Mouse (Mus musculus): ENCODE data around the gene Dld. TPM values are rescaled to one million over a fixed set of nuclear protein-coding genes. Genes with fewer than 3 reads are reported as not detected.

The Dld gene
- polyA plus RNA-seq, 1 experiment from 2014 or later, result 122 TPM

DNA sequence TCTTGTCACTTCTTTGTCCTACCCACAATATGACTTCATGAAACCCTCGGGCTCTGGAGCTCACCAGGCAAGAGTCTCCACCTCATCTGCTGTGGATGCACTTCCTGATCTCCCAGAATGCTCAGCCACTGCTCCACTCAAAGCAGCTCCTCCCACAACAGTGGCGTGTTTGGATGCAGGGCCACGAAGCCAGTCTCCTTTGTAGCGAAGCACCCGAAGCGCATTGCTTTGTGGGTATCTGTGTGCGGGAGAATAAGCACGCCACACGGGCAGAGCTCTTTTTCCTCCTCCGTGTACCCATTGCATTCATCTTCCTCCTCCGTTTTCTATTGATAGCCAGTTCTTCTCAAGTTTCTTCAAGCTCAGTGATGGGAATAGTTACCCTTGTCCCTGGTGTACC, 26.0 kb upstream of the Dld start:
- peaks cover 13% of the 10 kb centered on the region for H3K4me1 ChIP-seq (ENCODE audit: control insufficient read depth, insufficient read depth, low read length)
- H3K4me3 ChIP-seq (ENCODE audit: low read depth, low read length), result no peak overlapping the region
- H3K4me2 ChIP-seq (ENCODE audit: low read length), result 0 out of 2 replicates have a peak overlapping the region, but pooled peaks have one; percentile 3
- no peak overlapping the region for H3K27ac ChIP-seq (ENCODE audit: low read length)
- ATAC-seq, result no peak
- 78% methylated on average over 11 of the region's 11 CpGs for WGBS
- H3K9me3 ChIP-seq (replicated peaks; ENCODE audit: control insufficient read depth, low read length, poor library complexity, severe bottlenecking), result no peaks in the 10 kb centered on the region
- no peaks in the 10 kb centered on the region for H3K36me3 ChIP-seq (ENCODE audit: control insufficient read depth, insufficient read depth, low read length)
- no peak overlapping the region for H3K9ac ChIP-seq (ENCODE audit: low read depth, low read length)
- H3K27me3 ChIP-seq (ENCODE audit: control insufficient read depth, insufficient read depth, low read depth, low read length), result no peaks in the 10 kb centered on the region

- Histone ChIP-seq H3K9me3 (replicated peaks; ENCODE audit: control insufficient read depth, low read length, poor library complexity, severe bottlenecking) (no peaks in the 10 kb centered on the region), H3K4me1 (ENCODE audit: control insufficient read depth, insufficient read depth, low read length) (peaks cover 13% of the 10 kb centered on the region), H3K4me3 (ENCODE audit: low read depth, low read length) (peak overlapping the region; percentile 33), H3K9ac (ENCODE audit: low read depth, low read length) (peak overlapping the region; percentile 56; the same call in 1 of the 2 replicates), H3K27ac (ENCODE audit: low read length) (no peak overlapping the region; the same call in 1 of the 2 replicates), H3K36me3 (ENCODE audit: control insufficient read depth, insufficient read depth, low read length) (no peaks in the 10 kb centered on the region), H3K27me3 (ENCODE audit: control insufficient read depth, insufficient read depth, low read depth, low read length) (no peaks in the 10 kb centered on the region), H3K4me2 (ENCODE audit: low read length) (peak overlapping the region; percentile 61)
- peak; percentile 54 for ATAC-seq
- 11% methylated on average over 13 of the region's 13 CpGs for WGBS
Measured at GRCm38 (mm10) chr12:31376326-31376950, 25.2 kb upstream of the Dld start.

DNA sequence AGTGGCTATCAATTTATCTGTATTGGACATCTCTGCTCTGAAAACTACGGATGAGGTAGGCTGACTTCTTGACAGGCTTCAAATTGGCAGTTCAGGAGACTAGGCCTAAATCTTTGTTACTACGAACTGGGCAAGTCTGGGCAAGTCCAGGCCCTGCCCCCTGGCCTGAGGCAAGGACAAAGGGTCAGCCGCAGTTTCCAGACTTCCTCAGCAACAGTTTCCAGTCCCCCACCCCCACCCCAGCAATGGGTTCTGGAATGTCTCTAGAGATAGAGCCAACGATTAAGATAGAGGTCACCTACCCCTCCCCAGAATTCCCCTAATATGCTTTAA, 24.0 kb upstream of the Dld start:
- Histone ChIP-seq H3K4me1 (ENCODE audit: control insufficient read depth, insufficient read depth, low read length) (peaks cover 13% of the 10 kb centered on the region), H3K4me3 (ENCODE audit: low read depth, low read length) (no peak overlapping the region), H3K4me2 (ENCODE audit: low read length) (no peak overlapping the region), H3K9me3 (replicated peaks; ENCODE audit: control insufficient read depth, low read length, poor library complexity, severe bottlenecking) (no peaks in the 10 kb centered on the region), H3K27ac (ENCODE audit: low read length) (no peak overlapping the region), H3K36me3 (ENCODE audit: control insufficient read depth, insufficient read depth, low read length) (no peaks in the 10 kb centered on the region), H3K9ac (ENCODE audit: low read depth, low read length) (no peak overlapping the region), H3K27me3 (ENCODE audit: control insufficient read depth, insufficient read depth, low read depth, low read length) (no peaks in the 10 kb centered on the region)
- ATAC-seq, result no peak
- 81% methylated on average over 4 of the region's 4 CpGs for WGBS

DNA sequence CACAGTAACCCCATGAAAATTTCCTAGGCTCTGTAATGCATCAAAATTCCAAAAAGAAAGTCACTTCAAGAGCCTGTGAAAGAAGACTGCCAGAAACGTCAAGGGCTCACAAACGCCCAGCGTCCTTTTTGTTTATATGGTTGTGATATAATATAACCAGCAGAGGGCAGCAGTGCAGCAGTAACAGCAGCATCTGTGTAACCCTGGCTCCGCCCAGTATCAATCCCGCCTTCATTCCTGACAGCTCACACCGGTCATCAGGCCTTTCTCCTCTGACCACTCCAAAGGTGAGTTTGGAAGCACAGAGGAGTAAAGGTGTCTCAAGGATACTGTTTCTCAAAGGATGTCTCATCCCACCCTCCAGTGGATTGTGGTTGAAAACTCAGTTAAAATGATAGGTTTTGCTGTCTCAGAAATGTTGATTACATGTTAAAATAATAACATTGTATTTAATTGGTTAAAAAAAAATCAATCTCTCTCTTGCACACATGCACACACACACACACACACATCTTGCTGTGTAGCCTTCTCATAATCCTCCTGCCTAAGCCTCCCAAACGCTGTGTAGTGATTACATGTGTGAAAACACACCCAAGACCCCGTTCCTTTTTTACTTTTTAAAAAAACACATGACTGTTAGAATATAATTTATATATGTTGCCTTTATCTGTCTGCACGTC, 23.5 kb upstream of the Dld start:
- H3K27ac ChIP-seq (ENCODE audit: low read length), result no peak overlapping the region
- WGBS, result 36% methylated on average over 9 of the region's 9 CpGs
- peaks cover 13% of the 10 kb centered on the region for H3K4me1 ChIP-seq (ENCODE audit: control insufficient read depth, insufficient read depth, low read length)
- no peak overlapping the region for H3K4me3 ChIP-seq (ENCODE audit: low read depth, low read length)
- no peaks in the 10 kb centered on the region for H3K27me3 ChIP-seq (ENCODE audit: control insufficient read depth, insufficient read depth, low read depth, low read length)
- H3K4me2 ChIP-seq (ENCODE audit: low read length), result peak overlapping the region; percentile 39
- peak; percentile 85 for ATAC-seq
- no peaks in the 10 kb centered on the region for H3K9me3 ChIP-seq (replicated peaks; ENCODE audit: control insufficient read depth, low read length, poor library complexity, severe bottlenecking)
- H3K9ac ChIP-seq (ENCODE audit: low read depth, low read length), result 0 out of 2 replicates have a peak overlapping the region, but pooled peaks have one; percentile 38
- no peaks in the 10 kb centered on the region for H3K36me3 ChIP-seq (ENCODE audit: control insufficient read depth, insufficient read depth, low read length)

- H3K4me2 ChIP-seq (ENCODE audit: low read length), result no peak overlapping the region
- 92% methylated on average over 7 of the region's 7 CpGs for WGBS
- H3K27me3 ChIP-seq (ENCODE audit: control insufficient read depth, insufficient read depth, low read depth, low read length), result no peaks in the 10 kb centered on the region
- no peaks in the 10 kb centered on the region for H3K36me3 ChIP-seq (ENCODE audit: control insufficient read depth, insufficient read depth, low read length)
- ATAC-seq, result no peak
- no peak overlapping the region for H3K27ac ChIP-seq (ENCODE audit: low read length)
- no peak overlapping the region for H3K4me3 ChIP-seq (ENCODE audit: low read depth, low read length)
- no peaks in the 10 kb centered on the region for H3K4me1 ChIP-seq (ENCODE audit: control insufficient read depth, insufficient read depth, low read length)
- H3K9me3 ChIP-seq (replicated peaks; ENCODE audit: control insufficient read depth, low read length, poor library complexity, severe bottlenecking), result no peaks in the 10 kb centered on the region
- H3K9ac ChIP-seq (ENCODE audit: low read depth, low read length), result no peak overlapping the region
Measured at GRCm38 (mm10) chr12:31369656-31370055, 18.4 kb upstream of the Dld start.

GRCm38 (mm10) chr12:31369118-31369517, 17.9 kb upstream of the Dld start:
- 0 out of 2 replicates have a peak, but pooled peaks have one; percentile 18 for ATAC-seq
- no peaks in the 10 kb centered on the region for H3K36me3 ChIP-seq (ENCODE audit: control insufficient read depth, insufficient read depth, low read length)
- 79% methylated on average over 1 of the region's 1 CpGs for WGBS
- H3K9me3 ChIP-seq (replicated peaks; ENCODE audit: control insufficient read depth, low read length, poor library complexity, severe bottlenecking), result no peaks in the 10 kb centered on the region
- no peaks in the 10 kb centered on the region for H3K4me1 ChIP-seq (ENCODE audit: control insufficient read depth, insufficient read depth, low read length)
- no peak overlapping the region for H3K4me3 ChIP-seq (ENCODE audit: low read depth, low read length)
- H3K27ac ChIP-seq (ENCODE audit: low read length), result no peak overlapping the region
- H3K4me2 ChIP-seq (ENCODE audit: low read length), result no peak overlapping the region
- H3K27me3 ChIP-seq (ENCODE audit: control insufficient read depth, insufficient read depth, low read depth, low read length), result no peaks in the 10 kb centered on the region
- H3K9ac ChIP-seq (ENCODE audit: low read depth, low read length), result no peak overlapping the region

DNA sequence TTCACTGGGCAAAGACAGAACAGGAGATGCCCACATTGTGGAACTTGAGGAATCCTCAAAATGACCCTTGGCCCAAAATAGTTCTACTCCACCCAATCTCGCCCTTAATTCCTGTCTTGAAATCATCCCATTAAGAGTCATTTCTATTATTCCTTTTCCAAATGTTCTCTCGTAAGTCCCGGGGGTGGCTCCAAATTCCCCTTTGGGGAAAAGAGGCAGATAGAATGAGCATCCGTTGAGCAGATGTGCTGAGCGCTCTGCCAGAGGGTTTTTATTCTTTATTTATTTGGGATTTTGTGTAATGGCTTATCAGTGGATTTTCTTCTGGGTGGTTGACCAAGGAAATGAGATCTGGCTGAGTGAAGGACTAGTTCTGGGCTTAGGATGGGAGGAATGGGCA, 16.5 kb upstream of the Dld start:
- WGBS, result 78% methylated on average over 5 of the region's 5 CpGs
- H3K36me3 ChIP-seq (ENCODE audit: control insufficient read depth, insufficient read depth, low read length), result no peaks in the 10 kb centered on the region
- ATAC-seq, result no peak
- no peak overlapping the region for H3K4me2 ChIP-seq (ENCODE audit: low read length)
- H3K9ac ChIP-seq (ENCODE audit: low read depth, low read length), result no peak overlapping the region
- H3K27me3 ChIP-seq (ENCODE audit: control insufficient read depth, insufficient read depth, low read depth, low read length), result no peaks in the 10 kb centered on the region
- no peaks in the 10 kb centered on the region for H3K9me3 ChIP-seq (replicated peaks; ENCODE audit: control insufficient read depth, low read length, poor library complexity, severe bottlenecking)
- no peak overlapping the region for H3K27ac ChIP-seq (ENCODE audit: low read length)
- no peak overlapping the region for H3K4me3 ChIP-seq (ENCODE audit: low read depth, low read length)
- H3K4me1 ChIP-seq (ENCODE audit: control insufficient read depth, insufficient read depth, low read length), result no peaks in the 10 kb centered on the region

DNA sequence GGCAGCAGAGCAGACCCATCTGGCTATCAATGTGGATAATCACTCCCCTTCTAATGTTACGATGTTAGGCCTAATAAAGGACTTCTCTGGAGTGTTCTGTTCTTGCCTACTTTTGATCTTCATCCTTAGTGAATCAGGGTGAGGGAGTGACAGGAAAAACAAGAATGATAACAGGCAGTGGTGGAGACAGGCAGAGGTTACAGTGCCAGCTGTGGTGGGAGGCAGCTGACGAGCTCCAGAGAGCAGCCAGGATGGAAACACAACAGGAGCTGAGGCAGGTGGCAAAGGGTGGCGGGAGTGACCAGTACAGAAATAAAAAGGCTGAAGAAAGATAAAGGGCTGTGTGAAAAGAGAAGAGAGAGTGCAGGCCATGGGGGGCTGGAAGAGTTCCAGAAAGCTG, 15.2 kb upstream of the Dld start:
- no peak overlapping the region for H3K27ac ChIP-seq (ENCODE audit: low read length)
- no peaks in the 10 kb centered on the region for H3K36me3 ChIP-seq (ENCODE audit: control insufficient read depth, insufficient read depth, low read length)
- 57% methylated on average over 3 of the region's 3 CpGs for WGBS
- H3K27me3 ChIP-seq (ENCODE audit: control insufficient read depth, insufficient read depth, low read depth, low read length), result no peaks in the 10 kb centered on the region
- no peak overlapping the region for H3K9ac ChIP-seq (ENCODE audit: low read depth, low read length)
- no peak for ATAC-seq
- H3K4me2 ChIP-seq (ENCODE audit: low read length), result no peak overlapping the region
- H3K9me3 ChIP-seq (replicated peaks; ENCODE audit: control insufficient read depth, low read length, poor library complexity, severe bottlenecking), result no peaks in the 10 kb centered on the region
- H3K4me3 ChIP-seq (ENCODE audit: low read depth, low read length), result no peak overlapping the region
- no peaks in the 10 kb centered on the region for H3K4me1 ChIP-seq (ENCODE audit: control insufficient read depth, insufficient read depth, low read length)

GRCm38 (mm10) chr12:31350191-31350943, 886 bp downstream of the Dld start:
- Histone ChIP-seq H3K4me3 (ENCODE audit: low read depth, low read length) (peak overlapping the region; percentile 97), H3K9me3 (replicated peaks; ENCODE audit: control insufficient read depth, low read length, poor library complexity, severe bottlenecking) (no peaks in the 10 kb centered on the region), H3K36me3 (ENCODE audit: control insufficient read depth, insufficient read depth, low read length) (peaks cover 6% of the 10 kb centered on the region; the same call in 1 of the 2 replicates), H3K27me3 (ENCODE audit: control insufficient read depth, insufficient read depth, low read depth, low read length) (no peaks in the 10 kb centered on the region), H3K27ac (ENCODE audit: low read length) (no peak overlapping the region; the same call in 1 of the 2 replicates), H3K4me2 (ENCODE audit: low read length) (peak overlapping the region; percentile 84), H3K9ac (ENCODE audit: low read depth, low read length) (peak overlapping the region; percentile 88), H3K4me1 (ENCODE audit: control insufficient read depth, insufficient read depth, low read length) (peaks cover 13% of the 10 kb centered on the region)
- WGBS, result 31% methylated on average over 15 of the region's 15 CpGs
- no peak for ATAC-seq
